Mouse (Mus musculus): Measurements from ENCODE around the gene Cdkn2aip. TPM values are rescaled to one million over a fixed set of nuclear protein-coding genes. Genes with fewer than 3 reads are reported as not detected.

The Cdkn2aip gene
- 21.5 and 22.9 TPM in 2 replicates for polyA plus RNA-seq (2015; fragmentation: Nextera tagmentation; extraction: Ambion mirVana)

DNA sequence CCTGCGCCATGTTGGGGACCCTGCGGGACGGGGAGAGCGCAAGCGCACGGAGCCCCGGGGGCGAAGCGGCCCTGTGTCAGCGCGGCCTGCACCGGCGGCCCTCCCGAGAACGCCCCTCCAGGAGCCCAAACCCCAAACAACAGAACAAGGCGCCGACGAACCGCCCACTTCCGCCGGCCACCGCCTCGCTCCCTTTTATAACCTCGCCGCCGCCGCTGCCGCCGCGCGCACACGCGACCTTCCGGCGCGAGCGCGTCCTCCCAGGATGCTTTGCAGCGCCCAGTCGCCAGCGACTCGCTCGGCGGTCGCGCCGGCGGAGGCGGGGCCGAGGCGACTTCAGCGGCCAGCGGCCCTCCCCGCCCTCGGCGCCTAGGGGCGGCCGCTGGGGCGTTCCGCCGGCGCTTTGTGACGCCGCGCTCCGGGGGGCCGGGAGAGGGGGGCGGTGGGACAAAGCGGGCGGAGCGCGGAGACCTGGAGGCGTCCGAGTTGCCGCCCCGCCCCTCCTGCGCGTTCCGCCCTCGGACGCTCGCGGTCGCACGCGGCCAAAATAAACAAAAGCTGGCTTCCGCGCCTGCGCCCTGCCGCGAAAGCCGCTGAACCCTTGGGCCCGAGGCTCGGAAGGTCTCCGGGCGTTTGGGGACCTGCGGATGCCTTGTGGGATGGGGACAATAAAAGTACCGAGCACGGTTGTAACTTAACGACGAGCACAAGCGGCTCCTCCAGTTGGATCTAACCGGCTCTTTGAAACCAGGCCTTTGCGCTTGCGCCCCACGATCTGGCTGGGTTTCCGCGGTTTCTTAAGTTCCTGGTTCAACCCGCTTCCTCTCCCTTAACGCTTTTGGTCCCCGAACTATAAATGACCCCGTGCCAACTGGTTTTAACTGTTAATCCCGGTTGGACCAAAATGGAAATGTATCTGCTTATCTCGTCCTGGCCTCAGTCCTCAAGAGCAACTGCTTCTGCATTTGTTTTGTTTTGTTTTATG is at the start of gene Cdkn2aip:
Gene Cdkn2aip (minus strand): TSS at position 172 of the 985 bp plus-strand sequence.
- under 1% methylated on average over 103 of the region's 114 CpGs for WGBS
- Histone ChIP-seq H3K9me3 (replicated peaks) (no peaks in the 10 kb centered on the region), H3K27me3 (no peaks in the 10 kb centered on the region), H3K4me2 (replicated peaks) (peak within 1 kb of the TSS; percentile 77), H3K4me1 (peaks cover 17% of the 10 kb centered on the region; the same call in 1 of the 2 replicates), H3K4me3 (replicated peaks) (peak within 1 kb of the TSS; percentile 97), H3K36me3 (peaks cover 16% of the 10 kb centered on the region), H3K9ac (peak within 1 kb of the TSS; percentile 93), H3K27ac (replicated peaks) (peak within 1 kb of the TSS; percentile 98)
- ATAC-seq (ENCODE audit: insufficient number of reproducible peaks, low FRiP score, low TSS enrichment, low read depth): peak; percentile 98

DNA sequence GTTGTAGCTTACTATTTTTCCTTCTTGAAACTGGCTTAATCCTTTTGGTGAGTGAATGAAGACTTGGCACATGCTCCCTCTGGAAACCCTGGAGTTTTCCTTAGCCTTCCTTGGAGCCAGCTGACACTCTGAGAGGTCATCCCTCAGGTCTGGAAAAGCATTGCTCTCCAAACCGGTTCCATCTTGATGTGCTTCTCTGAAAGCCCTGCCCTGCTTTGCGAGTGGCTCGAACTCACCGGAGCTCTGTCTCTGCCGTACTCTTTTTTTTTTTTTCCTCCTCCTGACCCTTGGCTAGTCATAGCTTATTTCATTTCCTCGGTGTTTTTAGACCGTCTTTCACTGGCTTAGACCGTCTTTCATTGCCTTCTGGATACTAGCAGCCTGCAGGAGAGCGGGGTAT is 49.5 kb upstream of the Cdkn2aip start:
- no peak overlapping the region for H3K9ac ChIP-seq
- peak overlapping the region; percentile 23; the same call in 1 of the 2 replicates for H3K4me2 ChIP-seq (replicated peaks)
- no peaks in the 10 kb centered on the region for H3K27me3 ChIP-seq
- 51% methylated on average over 9 of the region's 9 CpGs for WGBS
- no peaks in the 10 kb centered on the region for H3K9me3 ChIP-seq (replicated peaks)
- no peak for ATAC-seq (ENCODE audit: insufficient number of reproducible peaks, low FRiP score, low TSS enrichment, low read depth)
- peaks cover 18% of the 10 kb centered on the region for H3K4me1 ChIP-seq
- H3K36me3 ChIP-seq: no peaks in the 10 kb centered on the region
- H3K4me3 ChIP-seq (replicated peaks): no peak overlapping the region
- H3K27ac ChIP-seq (replicated peaks): no peak overlapping the region

DNA sequence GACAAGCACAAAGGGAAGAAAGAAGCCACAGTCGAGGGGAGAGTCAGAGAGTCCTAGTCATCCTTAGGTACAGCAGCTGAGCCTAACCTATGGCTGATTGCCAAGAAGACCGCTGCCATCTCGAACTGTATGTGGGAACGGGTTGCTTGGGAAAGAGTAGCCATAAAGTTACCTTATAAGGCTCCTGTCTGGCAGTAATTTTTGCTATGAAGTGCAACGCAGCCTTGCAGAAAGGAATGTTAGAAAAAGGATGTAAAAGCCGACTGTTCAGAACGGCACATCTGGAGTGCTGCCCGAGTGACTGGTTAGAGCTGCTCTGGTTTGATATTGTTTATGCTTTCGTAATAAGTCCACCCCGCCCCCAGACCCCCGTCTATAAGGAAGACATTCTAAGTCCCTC is 47.0 kb upstream of the Cdkn2aip start:
- Histone ChIP-seq H3K4me2 (replicated peaks) (no peak overlapping the region), H3K9me3 (replicated peaks) (no peaks in the 10 kb centered on the region)
- whole genome bisulfite sequencing: 47% methylated on average over 11 of the region's 11 CpGs

DNA sequence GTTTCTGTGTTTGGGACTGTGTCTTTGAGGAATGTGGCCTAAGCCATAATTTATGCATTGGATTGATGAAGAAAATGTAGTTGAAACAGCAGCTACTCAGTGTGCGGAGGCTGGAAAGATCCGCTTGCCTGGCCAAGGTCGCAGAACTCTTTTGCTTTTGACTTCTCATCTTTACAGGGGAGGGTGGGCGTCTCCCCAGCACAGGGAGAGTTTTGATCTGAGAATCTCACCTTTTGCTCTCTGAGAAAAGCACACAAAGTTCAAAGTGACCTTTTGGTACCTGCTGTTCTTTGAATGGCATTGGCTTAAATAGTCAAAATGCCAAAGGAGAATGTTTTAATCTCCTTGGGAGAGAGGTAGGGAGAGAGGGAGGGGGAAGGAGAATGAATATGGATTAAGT is 46.5 kb upstream of the Cdkn2aip start:
- no peak for ATAC-seq (ENCODE audit: insufficient number of reproducible peaks, low FRiP score, low TSS enrichment, low read depth)
- H3K4me2 ChIP-seq (replicated peaks): no peak overlapping the region
- no peak overlapping the region for H3K9ac ChIP-seq
- no peaks in the 10 kb centered on the region for H3K9me3 ChIP-seq (replicated peaks)
- H3K4me3 ChIP-seq (replicated peaks): no peak overlapping the region
- H3K27ac ChIP-seq (replicated peaks): no peak overlapping the region
- no peaks in the 10 kb centered on the region for H3K27me3 ChIP-seq
- H3K4me1 ChIP-seq: peaks cover 18% of the 10 kb centered on the region
- 69% methylated on average over 4 of the region's 4 CpGs for WGBS
- no peaks in the 10 kb centered on the region for H3K36me3 ChIP-seq

More for the DNA sequence above, 47.0 kb upstream of the Cdkn2aip start:
- Histone ChIP-seq H3K27me3 (no peaks in the 10 kb centered on the region), H3K4me1 (peaks cover 18% of the 10 kb centered on the region), H3K9ac (no peak overlapping the region), H3K4me3 (replicated peaks) (no peak overlapping the region), H3K36me3 (no peaks in the 10 kb centered on the region), H3K27ac (replicated peaks) (no peak overlapping the region)
- ATAC-seq (ENCODE audit: insufficient number of reproducible peaks, low FRiP score, low TSS enrichment, low read depth): no peak

DNA sequence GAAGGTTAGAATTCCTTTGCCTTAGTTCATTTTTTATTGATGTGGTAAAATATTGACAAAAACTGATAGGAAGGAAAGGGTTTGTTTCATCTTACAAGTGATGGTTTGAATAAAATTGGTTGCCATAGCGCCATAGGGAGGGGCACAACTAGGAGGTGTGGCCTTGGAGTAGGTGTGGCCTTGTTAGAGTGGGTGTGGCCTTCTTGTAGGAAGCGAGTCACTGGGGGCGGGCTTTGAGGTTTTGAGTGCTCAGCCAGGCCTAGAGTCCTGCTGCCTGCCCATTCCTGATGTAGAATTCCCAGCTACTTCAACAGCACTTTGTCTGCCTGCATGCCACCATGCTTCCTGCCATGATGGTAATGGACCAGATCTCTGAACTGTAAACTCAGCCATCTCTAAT is 39.4 kb upstream of the Cdkn2aip start:
- Histone ChIP-seq H3K4me2 (replicated peaks) (no peak overlapping the region), H3K4me1 (no peaks in the 10 kb centered on the region), H3K36me3 (no peaks in the 10 kb centered on the region), H3K27ac (replicated peaks) (no peak overlapping the region), H3K4me3 (replicated peaks) (no peak overlapping the region), H3K9me3 (replicated peaks) (no peaks in the 10 kb centered on the region), H3K9ac (no peak overlapping the region), H3K27me3 (no peaks in the 10 kb centered on the region)
- no peak for ATAC-seq (ENCODE audit: insufficient number of reproducible peaks, low FRiP score, low TSS enrichment, low read depth)
- 77% methylated on average over 3 of the region's 3 CpGs for WGBS

DNA sequence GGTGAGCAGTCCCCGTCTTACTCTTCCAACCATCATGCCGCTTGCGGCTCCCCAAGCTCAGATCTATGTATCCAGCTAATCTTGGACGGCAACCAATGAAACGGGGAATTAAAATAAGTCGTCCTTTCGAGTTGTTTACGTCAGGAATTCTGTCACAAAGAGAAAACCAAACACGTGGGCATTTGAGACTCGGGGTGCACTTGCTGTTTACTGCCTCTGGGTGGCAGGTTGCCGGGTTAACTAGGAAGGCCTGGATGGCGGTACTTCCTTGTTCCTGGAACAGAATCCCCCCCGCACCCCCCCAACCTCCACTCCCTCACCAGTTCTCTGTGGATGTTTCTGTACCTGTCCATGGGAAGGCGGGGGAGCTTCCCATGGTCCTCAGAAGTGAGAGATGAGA is 36.4 kb upstream of the Cdkn2aip start:
- H3K36me3 ChIP-seq: no peaks in the 10 kb centered on the region
- WGBS: 51% methylated on average over 14 of the region's 14 CpGs
- no peak overlapping the region for H3K4me2 ChIP-seq (replicated peaks)
- H3K27ac ChIP-seq (replicated peaks): no peak overlapping the region
- no peak overlapping the region for H3K9ac ChIP-seq
- no peak overlapping the region for H3K4me3 ChIP-seq (replicated peaks)
- no peak for ATAC-seq (ENCODE audit: insufficient number of reproducible peaks, low FRiP score, low TSS enrichment, low read depth)
- no peaks in the 10 kb centered on the region for H3K27me3 ChIP-seq
- no peaks in the 10 kb centered on the region for H3K9me3 ChIP-seq (replicated peaks)
- H3K4me1 ChIP-seq: no peaks in the 10 kb centered on the region

DNA sequence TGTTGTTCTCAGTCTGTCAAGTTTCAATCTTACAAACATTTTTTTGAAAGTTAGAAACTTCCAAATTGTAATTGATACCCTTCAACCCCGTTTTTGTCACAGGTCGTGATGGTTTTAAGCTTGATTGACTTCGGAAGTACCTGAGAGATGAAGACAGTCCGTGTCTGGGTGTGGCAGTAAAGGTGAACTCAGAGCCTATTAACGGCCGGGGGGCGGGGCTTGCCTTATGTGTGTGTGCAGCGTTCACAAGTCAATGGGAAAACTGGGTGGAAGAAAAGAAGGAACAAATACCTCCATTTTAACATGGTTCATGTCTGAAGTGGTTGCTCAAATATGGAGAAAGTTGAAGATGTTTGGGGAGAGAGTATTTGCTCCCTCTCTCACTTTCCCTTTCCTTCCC is 35.8 kb upstream of the Cdkn2aip start:
- H3K4me1 ChIP-seq: no peaks in the 10 kb centered on the region
- no peak overlapping the region for H3K4me2 ChIP-seq (replicated peaks)
- H3K27me3 ChIP-seq: no peaks in the 10 kb centered on the region
- H3K4me3 ChIP-seq (replicated peaks): no peak overlapping the region
- H3K36me3 ChIP-seq: no peaks in the 10 kb centered on the region
- H3K27ac ChIP-seq (replicated peaks): no peak overlapping the region
- H3K9ac ChIP-seq: no peak overlapping the region
- ATAC-seq (ENCODE audit: insufficient number of reproducible peaks, low FRiP score, low TSS enrichment, low read depth): no peak
- 68% methylated on average over 8 of the region's 8 CpGs for WGBS
- H3K9me3 ChIP-seq (replicated peaks): no peaks in the 10 kb centered on the region

DNA sequence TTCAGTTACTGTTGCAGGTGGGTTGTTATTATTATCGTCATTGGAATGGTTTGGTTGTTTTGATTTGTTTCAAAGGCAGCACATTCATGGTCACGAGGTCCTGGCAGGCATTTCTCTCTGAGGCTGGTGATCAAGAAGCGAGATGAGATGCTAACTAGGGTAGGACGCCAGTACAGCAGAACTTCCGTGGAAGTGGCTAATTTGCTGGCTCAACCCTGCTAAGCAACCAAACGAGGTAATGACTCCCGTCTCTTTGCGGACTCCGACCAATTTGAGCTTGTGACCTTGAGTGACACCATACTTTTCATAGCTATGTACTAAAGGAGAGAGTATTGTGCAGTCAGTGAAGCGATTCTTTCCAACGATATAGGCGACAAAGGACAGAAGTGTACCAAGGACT is 32.6 kb upstream of the Cdkn2aip start:
- H3K36me3 ChIP-seq: no peaks in the 10 kb centered on the region
- no peak overlapping the region for H3K9ac ChIP-seq
- 57% methylated on average over 12 of the region's 12 CpGs for WGBS
- no peak overlapping the region for H3K27ac ChIP-seq (replicated peaks)
- H3K9me3 ChIP-seq (replicated peaks): no peaks in the 10 kb centered on the region
- no peak overlapping the region for H3K4me3 ChIP-seq (replicated peaks)
- no peaks in the 10 kb centered on the region for H3K27me3 ChIP-seq
- ATAC-seq (ENCODE audit: insufficient number of reproducible peaks, low FRiP score, low TSS enrichment, low read depth): no peak
- no peaks in the 10 kb centered on the region for H3K4me1 ChIP-seq
- no peak overlapping the region for H3K4me2 ChIP-seq (replicated peaks)

DNA sequence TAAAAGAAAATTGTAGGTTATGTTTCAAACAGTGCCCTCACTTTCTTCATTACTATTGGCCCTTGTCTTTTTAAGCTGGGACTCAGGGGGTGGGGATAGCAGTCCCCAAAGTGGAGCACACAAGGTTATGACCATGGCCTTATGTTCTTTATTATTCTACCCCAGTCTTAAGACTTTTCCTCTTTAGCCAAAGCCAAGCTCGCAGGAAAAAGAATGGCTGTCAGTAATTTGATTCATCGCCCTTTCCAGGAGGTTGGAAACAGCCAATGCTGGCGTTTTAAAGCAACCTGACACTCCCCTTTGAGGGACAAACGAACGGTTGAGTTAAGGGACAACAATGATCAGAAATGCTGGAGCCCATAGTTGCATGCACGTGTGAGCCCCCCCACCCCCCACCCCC is 32.1 kb upstream of the Cdkn2aip start:
- Histone ChIP-seq H3K4me1 (no peaks in the 10 kb centered on the region), H3K9ac (no peak overlapping the region), H3K27me3 (no peaks in the 10 kb centered on the region), H3K4me2 (replicated peaks) (no peak overlapping the region), H3K4me3 (replicated peaks) (no peak overlapping the region), H3K27ac (replicated peaks) (no peak overlapping the region), H3K9me3 (replicated peaks) (no peaks in the 10 kb centered on the region), H3K36me3 (no peaks in the 10 kb centered on the region)
- ATAC-seq (ENCODE audit: insufficient number of reproducible peaks, low FRiP score, low TSS enrichment, low read depth): no peak
- 24% methylated on average over 6 of the region's 6 CpGs for WGBS

DNA sequence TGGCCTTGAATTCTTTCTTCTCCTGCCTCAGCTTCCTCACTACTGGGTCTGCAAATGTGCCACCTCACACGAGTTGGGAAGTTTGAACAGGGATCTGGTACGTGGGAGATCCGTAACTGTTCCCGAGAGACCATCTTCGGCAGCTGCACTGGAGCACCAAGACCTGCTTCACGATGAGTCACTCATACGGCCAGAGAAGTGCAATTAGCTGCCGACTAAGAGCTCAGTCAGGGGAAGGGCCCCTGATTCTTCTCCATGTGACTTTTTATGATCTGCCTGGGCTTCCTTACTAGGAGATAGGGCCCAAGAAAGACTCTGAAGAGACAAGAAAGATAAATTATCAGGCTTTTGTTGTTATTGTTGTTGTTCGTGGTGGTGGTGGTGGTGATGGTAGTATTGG is 31.1 kb upstream of the Cdkn2aip start:
- Histone ChIP-seq H3K27me3 (no peaks in the 10 kb centered on the region), H3K4me2 (replicated peaks) (no peak overlapping the region), H3K4me3 (replicated peaks) (no peak overlapping the region), H3K4me1 (no peaks in the 10 kb centered on the region), H3K9ac (no peak overlapping the region), H3K9me3 (replicated peaks) (no peaks in the 10 kb centered on the region), H3K27ac (replicated peaks) (no peak overlapping the region), H3K36me3 (no peaks in the 10 kb centered on the region)
- ATAC-seq (ENCODE audit: insufficient number of reproducible peaks, low FRiP score, low TSS enrichment, low read depth): no peak
- WGBS: 72% methylated on average over 9 of the region's 9 CpGs

DNA sequence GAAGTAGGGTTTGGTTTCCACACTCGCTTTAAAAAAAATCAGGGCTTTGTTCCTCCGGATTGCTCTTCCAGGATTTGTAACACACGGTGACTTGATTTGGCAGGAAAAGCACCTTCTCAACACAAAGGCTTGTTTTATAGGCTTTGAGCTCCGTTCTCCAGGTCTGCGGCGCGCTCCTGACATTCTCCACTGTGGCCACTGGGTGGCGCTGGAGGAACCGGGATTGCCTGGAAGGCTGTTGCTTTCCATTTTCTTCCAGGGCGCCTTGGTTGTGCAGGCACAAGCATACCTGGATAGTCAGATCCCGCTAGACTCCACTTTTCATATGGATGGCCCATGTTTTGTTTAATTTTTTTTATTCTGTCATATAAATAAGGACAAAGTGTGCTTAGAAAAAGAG is 29.7 kb upstream of the Cdkn2aip start:
- no peak overlapping the region for H3K27ac ChIP-seq (replicated peaks)
- 5% methylated on average over 11 of the region's 11 CpGs for WGBS
- no peaks in the 10 kb centered on the region for H3K36me3 ChIP-seq
- H3K9ac ChIP-seq: no peak overlapping the region
- ATAC-seq (ENCODE audit: insufficient number of reproducible peaks, low FRiP score, low TSS enrichment, low read depth): peak; percentile 80
- no peaks in the 10 kb centered on the region for H3K9me3 ChIP-seq (replicated peaks)
- H3K4me2 ChIP-seq (replicated peaks): peak overlapping the region; percentile 18; the same call in 1 of the 2 replicates
- H3K27me3 ChIP-seq: no peaks in the 10 kb centered on the region
- no peaks in the 10 kb centered on the region for H3K4me1 ChIP-seq
- no peak overlapping the region for H3K4me3 ChIP-seq (replicated peaks)
